ENCODE assay signal across 15 mouse cellular contexts in genomic region chr6:129557298-129558023, GRCm38 (mm10). TPM values are rescaled to one million over a fixed set of nuclear protein-coding genes. Genes with fewer than 3 reads are reported as not detected.
DNase-seq lines count a peak whose midpoint lies in the region; ATAC-seq lines count a peak whose summit lies in the region.
"Had no signal": no experiment of that assay in that cellular context is flagged by ENCODE, and none has a peak within 500 bp of the region (broad histone marks: within the 10 kb centered on the region; RNA-seq: fewer than 3 reads in every experiment).

No protein-coding gene starts in this region.

- DNase-seq in NIH3T3 (ENCODE audit: low read depth): peak; percentile 56
- peak; percentile 51 for DNase-seq in embryo, embryonic 10.5 days (ENCODE audit: low spot score)
- DNase-seq in retina, embryonic 14.5 days (ENCODE audit: low spot score): no peak
- DNase-seq in heart, adult 11 months: no peak
- no peak for DNase-seq in heart, postnatal 4 days
- DNase-seq: adrenal gland, postnatal 10 days; cerebellum, postnatal 36 days; heart, postnatal 10 days; layer of hippocampus, adult 9-11 months; lung, adult 18-20 months; spleen, adult 18-20 months had no signal

- no peak overlapping the region for H3K9ac ChIP-seq in hindbrain, embryonic 16.5 days (ENCODE audit: low read depth, low read length)
- no peak overlapping the region for H3K9ac ChIP-seq in midbrain, embryonic 12.5 days (replicated peaks)

- H3K4me2 ChIP-seq in hindbrain, embryonic 16.5 days (ENCODE audit: low read length): no peak overlapping the region
- H3K4me2 ChIP-seq in midbrain, embryonic 12.5 days (replicated peaks): no peak overlapping the region

- ATAC-seq in hindbrain, embryonic 16.5 days: peak; percentile 64
- ATAC-seq in midbrain, embryonic 12.5 days (ENCODE audit: low FRiP score, low read depth): peak; percentile 67
- no peak for ATAC-seq in frontal cortex, adult (ENCODE audit: low TSS enrichment)

- H3K27ac ChIP-seq in hindbrain, embryonic 16.5 days (ENCODE audit: low read depth, low read length): no peak overlapping the region
- no peak overlapping the region for H3K27ac ChIP-seq in midbrain, embryonic 12.5 days (replicated peaks)

- no peaks in the 10 kb centered on the region for H3K27me3 ChIP-seq in hindbrain, embryonic 16.5 days (replicated peaks; ENCODE audit: control insufficient read depth, insufficient read depth, low read length)
- no peaks in the 10 kb centered on the region for H3K27me3 ChIP-seq in midbrain, embryonic 12.5 days

- H3K4me3 ChIP-seq in hindbrain, embryonic 16.5 days (ENCODE audit: low read length): no peak overlapping the region
- H3K4me3 ChIP-seq in midbrain, embryonic 12.5 days: no peak overlapping the region

- H3K36me3 ChIP-seq in hindbrain, embryonic 16.5 days (ENCODE audit: control insufficient read depth, insufficient read depth, low read length): no peaks in the 10 kb centered on the region
- no peaks in the 10 kb centered on the region for H3K36me3 ChIP-seq in midbrain, embryonic 12.5 days

- H3K4me1 ChIP-seq in hindbrain, embryonic 16.5 days (ENCODE audit: control insufficient read depth, insufficient read depth, low read depth, low read length): no peaks in the 10 kb centered on the region
- peaks cover 11% of the 10 kb centered on the region for H3K4me1 ChIP-seq in midbrain, embryonic 12.5 days

- no peaks in the 10 kb centered on the region for H3K9me3 ChIP-seq in hindbrain, embryonic 16.5 days (ENCODE audit: control insufficient read depth, low read length)
- no peaks in the 10 kb centered on the region for H3K9me3 ChIP-seq in midbrain, embryonic 12.5 days

RNA-seq across cellular contexts. Expression of gene Klre1, which starts 20.2 kb away (rescaled TPM):
- polyA plus RNA-seq in hindbrain, embryonic 16.5 days (2015; fragmentation: Nextera tagmentation; extraction: Ambion mirVana): not detected in 2 replicates
- not detected in 2 replicates for polyA plus RNA-seq in midbrain, embryonic 12.5 days (2016; fragmentation: Nextera tagmentation; extraction: Ambion mirVana)
- total RNA-seq in heart, postnatal 4 days (2021): not detected
- total RNA-seq: adrenal gland, postnatal 10 days; gastrocnemius, adult 8-10 months; heart, postnatal 10 days had no signal

RNA-seq across cellular contexts. Expression of gene Gabarapl1, which starts 24.5 kb away (rescaled TPM):
- 237 and 271 TPM in 2 replicates for polyA plus RNA-seq in hindbrain, embryonic 16.5 days (2015; fragmentation: Nextera tagmentation; extraction: Ambion mirVana)
- polyA plus RNA-seq in midbrain, embryonic 12.5 days (2016; fragmentation: Nextera tagmentation; extraction: Ambion mirVana): 94.3 and 96.6 TPM in 2 replicates
- 10 to 100 TPM; 40.0 to 40.2 TPM for total RNA-seq in heart, postnatal 4 days (2021)

RNA-seq across cellular contexts. Expression of gene Klrd1, which starts 34.1 kb away (rescaled TPM):
- polyA plus RNA-seq in hindbrain, embryonic 16.5 days (2015; fragmentation: Nextera tagmentation; extraction: Ambion mirVana): not detected in 2 replicates
- 0.47 TPM in 1 of 2 replicates, not detected in the other for polyA plus RNA-seq in midbrain, embryonic 12.5 days (2016; fragmentation: Nextera tagmentation; extraction: Ambion mirVana)
- not detected for total RNA-seq in heart, postnatal 4 days (2021)
- total RNA-seq: gastrocnemius, adult 8-10 months; heart, postnatal 10 days had no signal

RNA-seq across cellular contexts. Expression of gene Tmem52b, which starts 45.1 kb away (rescaled TPM):
- not detected in 2 replicates for polyA plus RNA-seq in hindbrain, embryonic 16.5 days (2015; fragmentation: Nextera tagmentation; extraction: Ambion mirVana)
- not detected in 2 replicates for polyA plus RNA-seq in midbrain, embryonic 12.5 days (2016; fragmentation: Nextera tagmentation; extraction: Ambion mirVana)
- not detected for total RNA-seq in heart, postnatal 4 days (2021)
- total RNA-seq: adrenal gland, postnatal 10 days; gastrocnemius, adult 8-10 months; heart, postnatal 10 days had no signal

RNA-seq across cellular contexts. Expression of gene Olr1, which starts 50.5 kb away (rescaled TPM):
- not detected in 2 replicates for polyA plus RNA-seq in hindbrain, embryonic 16.5 days (2015; fragmentation: Nextera tagmentation; extraction: Ambion mirVana)
- polyA plus RNA-seq in midbrain, embryonic 12.5 days (2016; fragmentation: Nextera tagmentation; extraction: Ambion mirVana): 0.06 and 0.07 TPM in 2 replicates
- total RNA-seq in heart, postnatal 4 days (2021): under 1 TPM; 0.26 to 0.41 TPM

Comparison
In these comparisons a context has a peak if more than half of its experiments do, and no peak if none do; other contexts are left out.
1. DNase-seq: peak in NIH3T3 (single experiment) and embryo, embryonic 10.5 days (single experiment); none in retina, embryonic 14.5 days (single experiment), heart, adult 11 months (single experiment) and heart, postnatal 4 days (single experiment).